Mouse (Mus musculus): Measurements from ENCODE around the gene Nemp1.

The Nemp1 gene

GRCm38 (mm10) chr10:127675859-127676398, 9.2 kb downstream of the Nemp1 start:
- DNase-seq = no peak

GRCm38 (mm10) chr10:127676691-127677548, 10.2 kb downstream of the Nemp1 start:
- peak; percentile 94 for DNase-seq

GRCm38 (mm10) chr10:127677591-127678336, 11.1 kb downstream of the Nemp1 start:
- peak; percentile 89 for DNase-seq

GRCm38 (mm10) chr10:127679208-127679607, 12.5 kb downstream of the Nemp1 start:
- no peak for DNase-seq

- DNase-seq = no peak
Observed at GRCm38 (mm10) chr10:127679881-127680280, 13.2 kb downstream of the Nemp1 start.

GRCm38 (mm10) chr10:127682886-127683285, 16.2 kb downstream of the Nemp1 start:
- no peak for DNase-seq

- DNase-seq = no peak
Observed at GRCm38 (mm10) chr10:127691053-127691452, 24.4 kb downstream of the Nemp1 start.

- DNase-seq = peak; percentile 31
Observed at GRCm38 (mm10) chr10:127694636-127695035, 27.9 kb downstream of the Nemp1 start.

- DNase-seq = no peak
Observed at GRCm38 (mm10) chr10:127695775-127696174, 29.1 kb downstream of the Nemp1 start.

- DNase-seq = no peak
Observed at GRCm38 (mm10) chr10:127698966-127699365, 32.3 kb downstream of the Nemp1 start.

- DNase-seq = no peak
Observed at GRCm38 (mm10) chr10:127703299-127703698, 36.6 kb downstream of the Nemp1 start.

- DNase-seq = no peak
Observed at GRCm38 (mm10) chr10:127704293-127704692, 37.6 kb downstream of the Nemp1 start.

- no peak for DNase-seq
Observed at GRCm38 (mm10) chr10:127704766-127705220, 38.1 kb downstream of the Nemp1 start, which contains the start of gene Myo1a. Gene Myo1a (plus strand): TSS chr10:127705170.

GRCm38 (mm10) chr10:127705783-127706182, 39.1 kb downstream of the Nemp1 start:
- DNase-seq = no peak

GRCm38 (mm10) chr10:127707721-127708120, 41.0 kb downstream of the Nemp1 start:
- DNase-seq = peak; percentile 60

- no peak for DNase-seq
Observed at GRCm38 (mm10) chr10:127708850-127709370, 42.2 kb downstream of the Nemp1 start.

- no peak for DNase-seq
Observed at GRCm38 (mm10) chr10:127710331-127710730, 43.6 kb downstream of the Nemp1 start.

- DNase-seq = no peak
Observed at GRCm38 (mm10) chr10:127712736-127713135, 46.0 kb downstream of the Nemp1 start.

- no peak for DNase-seq
Observed at GRCm38 (mm10) chr10:127721671-127722418, 55.1 kb downstream of the Nemp1 start.

GRCm38 (mm10) chr10:127724178-127724577, 57.5 kb downstream of the Nemp1 start, which contains the start of gene Tac2:
Gene Tac2 (plus strand): TSS chr10:127724478.
- DNase-seq = no peak

- no peak for DNase-seq
Observed at GRCm38 (mm10) chr10:127725136-127725535, 58.4 kb downstream of the Nemp1 start.

- no peak for DNase-seq
Observed at GRCm38 (mm10) chr10:127728437-127728836, 61.7 kb downstream of the Nemp1 start.
